8 mouse cellular contexts compared by ENCODE assay signal in genomic region chr16:3872216-3873047, GRCm38 (mm10). TPM values are rescaled to one million over a fixed set of nuclear protein-coding genes. Genes with fewer than 3 reads are reported as not detected.
DNase-seq lines count a peak whose midpoint lies in the region; ATAC-seq and TF ChIP-seq lines count a peak whose summit lies in the region.

Naa60 (plus strand) TSS chr16:3872375.

- WGBS in forebrain, embryonic 16.5 days, result 5% methylated on average over 47 of the region's 47 CpGs
- WGBS in lung, embryonic 14.5 days, result 4% methylated on average over 47 of the region's 47 CpGs

- no peaks in the 10 kb centered on the region for H3K9me3 ChIP-seq in ES-E14 (ENCODE audit: control insufficient read depth, insufficient read depth, low read depth, low read length)
- H3K9me3 ChIP-seq in forebrain, embryonic 16.5 days (ENCODE audit: control insufficient read depth, low read length), result no peaks in the 10 kb centered on the region
- no peaks in the 10 kb centered on the region for H3K9me3 ChIP-seq in lung, embryonic 14.5 days (ENCODE audit: low read depth, low read length)

- H3K4me2 ChIP-seq in forebrain, embryonic 16.5 days (ENCODE audit: low read length), result peak within 1 kb of the TSS; percentile 74
- peak within 1 kb of the TSS; percentile 89 for H3K4me2 ChIP-seq in lung, embryonic 14.5 days

- 0 out of 2 replicates have a peak, but pooled peaks have one; percentile 10 for TF ChIP-seq CTCF in layer of hippocampus, adult 2 months (conservative IDR thresholded peaks at IDR 0.05)
- no peak for TF ChIP-seq CTCF in lung, embryonic 14.5 days (IDR thresholded peaks at IDR 0.05; ENCODE audit: low read depth)

- peaks cover 3% of the 10 kb centered on the region; the same call in 1 of the 2 replicates for H3K36me3 ChIP-seq in ES-E14 (ENCODE audit: control insufficient read depth, insufficient read depth, low read length, poor library complexity, severe bottlenecking)
- 0 out of 2 replicates have a peak, but pooled peaks cover 2% of the 10 kb centered on the region for H3K36me3 ChIP-seq in forebrain, embryonic 16.5 days (ENCODE audit: control insufficient read depth, insufficient read depth)
- H3K36me3 ChIP-seq in lung, embryonic 14.5 days (ENCODE audit: insufficient read depth), result peaks cover 11% of the 10 kb centered on the region; the same call in 1 of the 2 replicates

- no peaks in the 10 kb centered on the region for H3K27me3 ChIP-seq in forebrain, embryonic 16.5 days (replicated peaks; ENCODE audit: control insufficient read depth, insufficient read depth, low read length)
- no peaks in the 10 kb centered on the region for H3K27me3 ChIP-seq in lung, embryonic 14.5 days (ENCODE audit: insufficient read depth, low read length)

- 0 out of 2 replicates have a peak within 1 kb of the TSS, but pooled peaks have one; percentile 14 for H3K27ac ChIP-seq in ES-E14 (ENCODE audit: insufficient read depth, low read depth, low read length, poor library complexity, severe bottlenecking)
- H3K27ac ChIP-seq in forebrain, embryonic 16.5 days (ENCODE audit: low read length), result 0 out of 2 replicates have a peak within 1 kb of the TSS, but pooled peaks have one; percentile 34
- H3K27ac ChIP-seq in layer of hippocampus, adult 2 months, result peak within 1 kb of the TSS; percentile 63
- H3K27ac ChIP-seq in lung, embryonic 14.5 days (ENCODE audit: low read depth), result peak within 1 kb of the TSS; percentile 60; the same call in 1 of the 2 replicates

- peaks cover 3 to 6% of the 10 kb centered on the region in 2 experiments; a peak in 2 of 4 replicates for H3K4me1 ChIP-seq in ES-E14 (ENCODE audit: control insufficient read depth in 2 of 2, insufficient read depth in 2 of 2, low read length in 2 of 2, poor library complexity in 1 of 2)
- H3K4me1 ChIP-seq in forebrain, embryonic 16.5 days (replicated peaks; ENCODE audit: control insufficient read depth, insufficient read depth, low read length), result peaks cover 15% of the 10 kb centered on the region
- H3K4me1 ChIP-seq in lung, embryonic 14.5 days (ENCODE audit: insufficient read depth), result peaks cover 4% of the 10 kb centered on the region; the same call in 1 of the 2 replicates

- intact Hi-C loops in heart, postnatal 36 days (cut with DNase I), result loop anchor here (1.0 kb wide), 1 partner anchor 12 kb away; the partner anchor contains the start of genes Gm20695 and Zfp597

- DNase-seq in ES-E14 (ENCODE audit: low read depth, low spot score), result peak; percentile 96
- DNase-seq in cerebellum, adult 18-20 months, result peak; percentile 83 to 92
- peak; percentile 85 to 86 for DNase-seq in heart, postnatal 36 days
- DNase-seq in layer of hippocampus, adult 2 months (ENCODE audit: low spot score in 2 of 2), result peak; percentile 78 to 92
- peak; percentile 95 for DNase-seq in lung, embryonic 14.5 days
- peak; percentile 92 for DNase-seq in ovary, adult 18-20 months (ENCODE audit: low spot score)
- peak; percentile 94 for DNase-seq in thymus, postnatal 0 days (ENCODE audit: low spot score)

- ATAC-seq in forebrain, embryonic 16.5 days, result peak; percentile 99
- ATAC-seq in lung, embryonic 14.5 days (ENCODE audit: insufficient read depth), result peak; percentile 99

- in situ Hi-C loops in ES-E14 (cut with MboI; ENCODE audit: low sequenced_read_pairs in 2 of 2, unreplicated experiment in 2 of 2), result no loop called here

- H3K4me3 ChIP-seq in ES-E14 (ENCODE audit: insufficient read depth in 1 of 2, low read depth in 1 of 2, low read length in 2 of 2, poor library complexity in 1 of 2, severe bottlenecking in 1 of 2), result peak within 1 kb of the TSS; percentile 75 to 95
- peak within 1 kb of the TSS; percentile 63 for H3K4me3 ChIP-seq in forebrain, embryonic 16.5 days (replicated peaks; ENCODE audit: low read length)
- peak within 1 kb of the TSS; percentile 69 for H3K4me3 ChIP-seq in layer of hippocampus, adult 2 months
- peak within 1 kb of the TSS; percentile 58 for H3K4me3 ChIP-seq in lung, embryonic 14.5 days (ENCODE audit: low read depth, low read length)

- peak within 1 kb of the TSS; percentile 83 for H3K9ac ChIP-seq in ES-E14 (ENCODE audit: insufficient read depth, low read depth, low read length, poor library complexity, severe bottlenecking)
- peak within 1 kb of the TSS; percentile 65 for H3K9ac ChIP-seq in forebrain, embryonic 16.5 days (replicated peaks; ENCODE audit: low read depth, low read length)
- peak within 1 kb of the TSS; percentile 60 for H3K9ac ChIP-seq in lung, embryonic 14.5 days

TF ChIP-seq in ES-E14, 5 proteins besides CTCF, POLR2A, EP300 and RAD21:
- no peak for TF ChIP-seq ZC3H11A (IDR thresholded peaks at IDR 0.05; ENCODE audit: borderline replicate concordance, low read depth, low read length)
- 0 out of 2 replicates have a peak, but pooled peaks have one; percentile 58 for TF ChIP-seq HCFC1 (IDR thresholded peaks at IDR 0.05; ENCODE audit: borderline replicate concordance, insufficient read depth, low read length)
- no peak for TF ChIP-seq MAFK (IDR thresholded peaks at IDR 0.05; ENCODE audit: insufficient read depth, low read depth, low read length)
- TF ChIP-seq ZNF384 (IDR thresholded peaks at IDR 0.05; ENCODE audit: low read depth, low read length), result no peak
- peak; percentile 55; the same call in 1 of the 2 replicates for TF ChIP-seq CHD2 (IDR thresholded peaks at IDR 0.05; ENCODE audit: low read depth, low read length)
TF ChIP-seq in ES-E14: peak in this region for 2.

RNA-seq across cellular contexts. Expression of gene Naa60, which starts in this region (rescaled TPM):
- total RNA-seq in ES-E14 (2012; rRNA removed), result 16.8 and 17.4 TPM in 2 replicates
- polyA plus RNA-seq in forebrain, embryonic 16.5 days (2015; fragmentation: Nextera tagmentation; extraction: Ambion mirVana), result 87.6 and 89.4 TPM in 2 replicates
- 10 to 100 TPM; 50.1 to 53.6 TPM for total RNA-seq in heart, postnatal 36 days (2021)
- 10 to 100 TPM; 89.3 to 95.2 TPM for total RNA-seq in layer of hippocampus, adult 2 months (2021)
- 59.0 and 59.1 TPM in 2 replicates for polyA plus RNA-seq in lung, embryonic 14.5 days (2014; fragmentation: Nextera tagmentation; extraction: Ambion mirVana)
- polyA plus RNA-seq in thymus, postnatal 0 days (2015; fragmentation: Nextera tagmentation; extraction: Ambion mirVana), result 45.9 and 48.6 TPM in 2 replicates

Comparison
In these comparisons a context has a peak if more than half of its experiments do, and no peak if none do; other contexts are left out.
1. Peak in every context shown above with its lines: DNase-seq, ATAC-seq, H3K4me3 ChIP-seq and H3K27ac ChIP-seq.